Mouse (Mus musculus) midbrain, embryonic 16.5 days (tissue): ENCODE results near the gene Sap30bp. TPM values are rescaled to one million over a fixed set of nuclear protein-coding genes. Genes with fewer than 3 reads are reported as not detected.

Experiments
- ATAC-seq: fragments of 200-750 bp; cut with Nextera tagmentation; 2 replicates; pipeline ENCODE4 v1.8.0; 2017; ENCODE audit warnings: moderate TSS enrichment
- H3K27ac ChIP-seq: fragments of 300-500 bp; sonication (generic); 2 replicates; pipeline ENCODE4 v1.5.1; 2014; ENCODE audit warnings: mild to moderate bottlenecking, low read length, mixed read lengths
- H3K27me3 ChIP-seq: fragments of 300-500 bp; sonication (generic); 2 replicates; pipeline ENCODE4 v1.6.1; 2014; ENCODE audit warnings: low read depth, low read length, mixed read lengths; ENCODE audit not compliant: control insufficient read depth, insufficient read depth
- H3K36me3 ChIP-seq: fragments of 300-500 bp; sonication (generic); 2 replicates; pipeline ENCODE4 v1.6.1; 2014; ENCODE audit warnings: mild to moderate bottlenecking, low read length, moderate library complexity, mixed read lengths; ENCODE audit not compliant: control insufficient read depth, insufficient read depth
- H3K4me1 ChIP-seq: fragments of 300-500 bp; sonication (generic); 2 replicates; pipeline ENCODE4 v1.6.1; 2014; ENCODE audit warnings: mild to moderate bottlenecking, low read length, mixed read lengths; ENCODE audit not compliant: control insufficient read depth, insufficient read depth
- H3K4me2 ChIP-seq: fragments of 300-500 bp; sonication (generic); 2 replicates; pipeline ENCODE4 v1.6.1; 2014; ENCODE audit warnings: mild to moderate bottlenecking, low read length, mixed read lengths
- H3K4me3 ChIP-seq: fragments of 300-500 bp; sonication (generic); 2 replicates; pipeline ENCODE4 v1.5.1; 2014; ENCODE audit warnings: low read depth, mild to moderate bottlenecking, low read length, moderate library complexity, mixed read lengths
- H3K9ac ChIP-seq: fragments of 300-500 bp; sonication (generic); 2 replicates; pipeline ENCODE4 v1.6.1; 2014; ENCODE audit warnings: low read depth, low read length, mixed read lengths
- H3K9me3 ChIP-seq: fragments of 300-500 bp; sonication (generic); replicated peaks from 2 replicates; pipeline ENCODE4 v1.6.1; 2014; ENCODE audit warnings: mild to moderate bottlenecking, low read length, mixed read lengths; ENCODE audit not compliant: control insufficient read depth, poor library complexity, severe bottlenecking
- WGBS: fragments of 180-500 bp; shearing (Covaris S2); extraction: QIAGEN DNeasy Blood & Tissue Kit; methylation state at CpG from one replicate; pipeline ENCODE4 v1.1.7; 2014; 5-methylcytosine and 5-hydroxymethylcytosine counted together
- polyA plus RNA-seq: library from polyadenylated mRNA; unstranded; fragments of >200 nt; fragmentation: Nextera tagmentation; extraction: Ambion mirVana; gene quantifications from 2 replicates; pipeline ENCODE4 v1.2.1, GENCODE M21; 2015

Gene Sap30bp
- polyA plus RNA-seq, 1 experiment from 2014 or later = 49.0 TPM

GRCm38 (mm10) chr11:116008832-116009375, 75.8 kb downstream of the Sap30bp start:
- Histone ChIP-seq H3K4me2 (no peak overlapping the region), H3K4me1 (peaks cover 23% of the 10 kb centered on the region), H3K27me3 (no peaks in the 10 kb centered on the region), H3K4me3 (no peak overlapping the region), H3K36me3 (no peaks in the 10 kb centered on the region), H3K9ac (no peak overlapping the region), H3K9me3 (no peaks in the 10 kb centered on the region), H3K27ac (no peak overlapping the region)
- no peak for ATAC-seq
- 79% methylated on average over 13 of the region's 13 CpGs for WGBS

GRCm38 (mm10) chr11:116009661-116010060, 76.6 kb downstream of the Sap30bp start:
- H3K9me3 ChIP-seq = no peaks in the 10 kb centered on the region
- no peaks in the 10 kb centered on the region for H3K36me3 ChIP-seq
- no peak overlapping the region for H3K27ac ChIP-seq
- no peak overlapping the region for H3K9ac ChIP-seq
- WGBS = 98% methylated on average over 11 of the region's 11 CpGs
- H3K4me1 ChIP-seq = peaks cover 16% of the 10 kb centered on the region
- ATAC-seq = no peak
- H3K4me3 ChIP-seq = no peak overlapping the region
- no peaks in the 10 kb centered on the region for H3K27me3 ChIP-seq
- H3K4me2 ChIP-seq = no peak overlapping the region

- Histone ChIP-seq H3K27me3 (no peaks in the 10 kb centered on the region), H3K27ac (no peak overlapping the region), H3K36me3 (no peaks in the 10 kb centered on the region), H3K9ac (no peak overlapping the region), H3K4me2 (no peak overlapping the region), H3K9me3 (no peaks in the 10 kb centered on the region), H3K4me1 (peaks cover 11% of the 10 kb centered on the region), H3K4me3 (no peak overlapping the region)
- 92% methylated on average over 8 of the region's 8 CpGs for WGBS
- no peak for ATAC-seq
These were observed 77.1 kb downstream of the Sap30bp start for GRCm38 (mm10) chr11:116010146-116010545.

- H3K4me3 ChIP-seq = no peak overlapping the region
- H3K4me1 ChIP-seq = peaks cover 7% of the 10 kb centered on the region
- H3K27ac ChIP-seq = no peak overlapping the region
- H3K4me2 ChIP-seq = no peak overlapping the region
- H3K9me3 ChIP-seq = no peaks in the 10 kb centered on the region
- no peaks in the 10 kb centered on the region for H3K36me3 ChIP-seq
- 89% methylated on average over 5 of the region's 5 CpGs for WGBS
- 0 out of 2 replicates have a peak overlapping the region, but pooled peaks have one; percentile 10 for H3K9ac ChIP-seq
- ATAC-seq = no peak
- H3K27me3 ChIP-seq = no peaks in the 10 kb centered on the region
These were observed 77.9 kb downstream of the Sap30bp start for GRCm38 (mm10) chr11:116010948-116011347.

- H3K4me3 ChIP-seq = peak overlapping the region; percentile 65
- no peaks in the 10 kb centered on the region for H3K9me3 ChIP-seq
- WGBS = 25% methylated on average over 14 of the region's 14 CpGs
- ATAC-seq = no peak
- no peaks in the 10 kb centered on the region for H3K27me3 ChIP-seq
- H3K4me2 ChIP-seq = peak overlapping the region; percentile 74
- H3K27ac ChIP-seq = 0 out of 2 replicates have a peak overlapping the region, but pooled peaks have one; percentile 73
- peaks cover 7% of the 10 kb centered on the region for H3K4me1 ChIP-seq
- H3K9ac ChIP-seq = peak overlapping the region; percentile 65
- no peaks in the 10 kb centered on the region for H3K36me3 ChIP-seq
These were observed 78.6 kb downstream of the Sap30bp start for GRCm38 (mm10) chr11:116011529-116012261.

GRCm38 (mm10) chr11:116012262-116012947, 79.3 kb downstream of the Sap30bp start, which contains the start of gene Galk1:
TSS of gene Galk1 (minus strand) at chr11:116012719.
- Histone ChIP-seq H3K36me3 (no peaks in the 10 kb centered on the region), H3K9me3 (no peaks in the 10 kb centered on the region), H3K4me3 (peak within 1 kb of the TSS; percentile 65), H3K4me2 (peak within 1 kb of the TSS; percentile 74), H3K27ac (peak within 1 kb of the TSS; percentile 73; the same call in 1 of the 2 replicates), H3K9ac (peak within 1 kb of the TSS; percentile 65), H3K27me3 (no peaks in the 10 kb centered on the region), H3K4me1 (peaks cover 7% of the 10 kb centered on the region)
- WGBS = 0% methylated on average over 49 of the region's 55 CpGs
- peak; percentile 84 for ATAC-seq

- Histone ChIP-seq H3K36me3 (no peaks in the 10 kb centered on the region), H3K4me1 (peaks cover 7% of the 10 kb centered on the region), H3K4me2 (no peak overlapping the region), H3K9me3 (no peaks in the 10 kb centered on the region), H3K9ac (no peak overlapping the region), H3K27ac (no peak overlapping the region), H3K27me3 (no peaks in the 10 kb centered on the region), H3K4me3 (no peak overlapping the region)
- no peak for ATAC-seq
- WGBS = 51% methylated on average over 8 of the region's 8 CpGs
These were observed 81.7 kb downstream of the Sap30bp start for GRCm38 (mm10) chr11:116014821-116015220.
